Mouse (Mus musculus) megakaryocyte, embryonic 14.5 days (primary cell): ENCODE data around the gene Rbm20. TPM values are rescaled to one million over a fixed set of nuclear protein-coding genes. Genes with fewer than 3 reads are reported as not detected.

ENCODE experiments used
- H3K27me3 ChIP-seq: replicated peaks from 2 replicates; pipeline ENCODE3; 2012; ENCODE audit warnings: inconsistent platforms
- H3K36me3 ChIP-seq: replicated peaks from 2 replicates; pipeline ENCODE3; 2012; ENCODE audit warnings: low read length, inconsistent platforms, mixed read lengths
- H3K4me1 ChIP-seq: 2 replicates; pipeline ENCODE4 v1.6.1; 2012; ENCODE audit warnings: inconsistent platforms
- H3K4me3 ChIP-seq: replicated peaks from 2 replicates; pipeline ENCODE3; 2012; ENCODE audit warnings: moderate library complexity, mild to moderate bottlenecking, inconsistent platforms
- H3K9me3 ChIP-seq: 2 replicates; pipeline ENCODE4 v1.6.1; 2012; ENCODE audit warnings: inconsistent platforms
- FLI1 ChIP-seq: IDR thresholded peaks from 2 replicates; pipeline ENCODE4 v1.6.1; 2012; ENCODE audit warnings: low read length, inconsistent platforms, mixed read lengths
- GATA1 ChIP-seq: IDR thresholded peaks from 3 replicates; pipeline ENCODE4 v1.6.1; 2012; ENCODE audit warnings: mixed read lengths, low read length, inconsistent platforms, borderline replicate concordance
- polyA plus RNA-seq: library from polyadenylated mRNA; stranded (reverse); fragments of >175 nt; gene quantifications from 2 replicates; pipeline ENCODE4 v1.2.3, GENCODE M21; 2012; ENCODE audit warnings: low replicate concordance; ENCODE audit not compliant: insufficient read depth

Gene Rbm20
- polyA plus RNA-seq, 1 experiment: not detected

- Histone ChIP-seq H3K4me1 (peaks cover 32% of the 10 kb centered on the region), H3K4me3 (no peak overlapping the region), H3K27me3 (no peaks in the 10 kb centered on the region), H3K9me3 (no peaks in the 10 kb centered on the region), H3K36me3 (no peaks in the 10 kb centered on the region)
- TF ChIP-seq FLI1 (no peak), GATA1 (no peak)
Observed at GRCm38 (mm10) chr19:53785352-53785751, 108.2 kb downstream of the Rbm20 start.

GRCm38 (mm10) chr19:53786239-53786638 lies 109.1 kb downstream of the Rbm20 start:
- Histone ChIP-seq H3K4me3 (no peak overlapping the region), H3K27me3 (no peaks in the 10 kb centered on the region), H3K9me3 (no peaks in the 10 kb centered on the region), H3K36me3 (no peaks in the 10 kb centered on the region), H3K4me1 (peaks cover 32% of the 10 kb centered on the region)
- TF ChIP-seq GATA1 (no peak), FLI1 (no peak)

GRCm38 (mm10) chr19:53786836-53787235 lies 109.7 kb downstream of the Rbm20 start:
- Histone ChIP-seq H3K27me3 (peaks cover 3% of the 10 kb centered on the region), H3K4me1 (peaks cover 34% of the 10 kb centered on the region), H3K4me3 (no peak overlapping the region), H3K36me3 (no peaks in the 10 kb centered on the region), H3K9me3 (no peaks in the 10 kb centered on the region)
- TF ChIP-seq GATA1: no peak
- no peak for TF ChIP-seq FLI1

GRCm38 (mm10) chr19:53788621-53789331 lies 111.7 kb downstream of the Rbm20 start:
- Histone ChIP-seq H3K4me1 (peaks cover 35% of the 10 kb centered on the region), H3K4me3 (no peak overlapping the region)

GRCm38 (mm10) chr19:53789571-53789970 lies 112.5 kb downstream of the Rbm20 start:
- H3K9me3 ChIP-seq: no peaks in the 10 kb centered on the region
- TF ChIP-seq GATA1: no peak
- TF ChIP-seq FLI1: no peak
- H3K4me1 ChIP-seq: peaks cover 35% of the 10 kb centered on the region
- H3K36me3 ChIP-seq: no peaks in the 10 kb centered on the region
- H3K4me3 ChIP-seq: no peak overlapping the region
- peaks cover 3% of the 10 kb centered on the region for H3K27me3 ChIP-seq

More at GRCm38 (mm10) chr19:53788621-53789331, 111.7 kb downstream of the Rbm20 start:
- H3K9me3 ChIP-seq: no peaks in the 10 kb centered on the region
- no peaks in the 10 kb centered on the region for H3K36me3 ChIP-seq
- H3K27me3 ChIP-seq: peaks cover 3% of the 10 kb centered on the region
- TF ChIP-seq GATA1 (no peak), FLI1 (no peak)

GRCm38 (mm10) chr19:53791751-53792720 lies 114.9 kb downstream of the Rbm20 start:
- TF ChIP-seq FLI1: no peak
- no peak for TF ChIP-seq GATA1

GRCm38 (mm10) chr19:53792976-53793897 lies 116.1 kb downstream of the Rbm20 start:
- Histone ChIP-seq H3K4me3 (no peak overlapping the region), H3K27me3 (peaks cover 3% of the 10 kb centered on the region), H3K36me3 (no peaks in the 10 kb centered on the region), H3K9me3 (no peaks in the 10 kb centered on the region), H3K4me1 (peaks cover 47% of the 10 kb centered on the region)
- TF ChIP-seq FLI1 (no peak), GATA1 (no peak)

More at GRCm38 (mm10) chr19:53791751-53792720, 114.9 kb downstream of the Rbm20 start:
- Histone ChIP-seq H3K36me3 (no peaks in the 10 kb centered on the region), H3K4me3 (no peak overlapping the region), H3K4me1 (peaks cover 39% of the 10 kb centered on the region), H3K27me3 (peaks cover 3% of the 10 kb centered on the region), H3K9me3 (no peaks in the 10 kb centered on the region)

- H3K36me3 ChIP-seq: no peaks in the 10 kb centered on the region
- no peak for TF ChIP-seq FLI1
- no peak for TF ChIP-seq GATA1
- peaks cover 3% of the 10 kb centered on the region for H3K27me3 ChIP-seq
- H3K4me1 ChIP-seq: peaks cover 46% of the 10 kb centered on the region
- no peak overlapping the region for H3K4me3 ChIP-seq
- H3K9me3 ChIP-seq: no peaks in the 10 kb centered on the region
Observed at GRCm38 (mm10) chr19:53793994-53794890, 117.1 kb downstream of the Rbm20 start.
